Mouse (Mus musculus): ENCODE measurements around the gene Ak5. TPM values are rescaled to one million over a fixed set of nuclear protein-coding genes. Genes with fewer than 3 reads are reported as not detected.

The Ak5 gene
- polyA plus RNA-seq, 1 experiment from 2014 or later: 0.79 TPM

DNA sequence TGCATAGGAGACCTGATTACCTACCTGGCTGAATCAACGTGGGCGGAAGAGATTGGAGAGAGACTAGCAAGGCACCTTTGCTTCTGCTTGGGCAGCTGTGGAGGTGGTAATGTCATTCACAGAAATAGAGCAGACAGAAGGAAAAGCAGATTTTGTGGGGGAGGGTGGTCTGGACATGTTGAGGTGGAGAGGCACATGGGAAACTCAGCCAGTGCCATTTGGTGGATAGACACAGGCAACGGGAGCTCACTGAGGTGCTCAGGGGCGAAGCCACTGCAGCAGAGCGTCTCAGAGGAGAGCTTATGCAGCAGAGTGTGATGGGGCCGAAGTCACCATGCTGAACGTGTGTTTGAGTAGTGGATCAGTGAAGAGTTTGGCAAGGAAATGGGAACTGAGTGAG is 147.1 kb downstream of the Ak5 start:
- H3K27ac ChIP-seq (replicated peaks): no peak overlapping the region
- DNase-seq (ENCODE audit: low spot score): no peak
- no peaks in the 10 kb centered on the region for H3K9me3 ChIP-seq (replicated peaks)
- H3K27me3 ChIP-seq (ENCODE audit: low read depth, poor library complexity, severe bottlenecking): no peaks in the 10 kb centered on the region
- H3K36me3 ChIP-seq: no peaks in the 10 kb centered on the region
- H3K4me3 ChIP-seq: no peak overlapping the region
- WGBS: 90% methylated on average over 7 of the region's 7 CpGs
- H3K4me1 ChIP-seq: peaks cover 11% of the 10 kb centered on the region

DNA sequence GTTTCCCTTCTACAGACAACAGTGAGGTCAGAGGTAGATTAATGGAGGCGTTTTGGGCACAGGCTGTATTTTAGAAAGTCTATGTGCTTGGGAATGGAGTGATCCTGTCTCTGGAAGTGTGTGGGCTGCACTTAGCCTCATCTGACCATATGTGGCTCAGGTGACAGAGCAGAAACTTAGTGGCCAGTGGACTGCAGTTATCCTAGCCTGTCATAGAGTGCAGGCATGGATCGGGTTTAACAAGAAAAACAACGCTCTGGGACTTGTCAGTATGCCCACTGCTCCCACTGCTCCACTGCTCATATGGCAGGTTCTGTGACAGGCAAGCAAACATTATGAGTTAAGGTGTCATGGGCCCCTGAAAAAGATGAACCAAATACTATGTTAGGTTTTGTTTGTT is 148.1 kb downstream of the Ak5 start:
- Histone ChIP-seq H3K4me3 (no peak overlapping the region), H3K36me3 (no peaks in the 10 kb centered on the region), H3K9me3 (replicated peaks) (no peaks in the 10 kb centered on the region), H3K4me1 (peaks cover 21% of the 10 kb centered on the region), H3K27ac (replicated peaks) (no peak overlapping the region), H3K27me3 (ENCODE audit: low read depth, poor library complexity, severe bottlenecking) (no peaks in the 10 kb centered on the region)
- no peak for DNase-seq (ENCODE audit: low spot score)
- 83% methylated on average over 3 of the region's 3 CpGs for WGBS

DNA sequence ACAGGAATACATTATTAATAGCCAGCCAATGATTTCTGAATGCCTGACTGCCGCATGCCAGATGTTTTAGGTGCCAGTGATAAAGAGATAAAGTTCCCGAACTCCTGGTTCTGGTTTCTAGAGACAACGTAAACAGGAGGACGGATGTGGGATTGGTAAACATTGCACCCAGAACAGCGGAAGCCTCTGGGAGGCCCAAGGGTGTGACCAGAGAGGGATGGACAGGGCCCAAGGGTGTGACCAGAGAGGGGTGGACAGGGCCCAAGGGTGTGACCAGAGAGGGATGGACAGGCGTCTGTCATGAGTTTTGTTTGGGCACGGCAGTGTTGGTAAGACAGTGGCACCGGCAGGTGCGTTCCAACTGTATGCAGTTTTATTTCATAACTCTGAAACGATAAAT is 148.6 kb downstream of the Ak5 start:
- no peaks in the 10 kb centered on the region for H3K36me3 ChIP-seq
- H3K27ac ChIP-seq (replicated peaks): no peak overlapping the region
- WGBS: 90% methylated on average over 10 of the region's 10 CpGs
- no peak overlapping the region for H3K4me3 ChIP-seq
- H3K27me3 ChIP-seq (ENCODE audit: low read depth, poor library complexity, severe bottlenecking): no peaks in the 10 kb centered on the region
- DNase-seq (ENCODE audit: low spot score): no peak
- peaks cover 23% of the 10 kb centered on the region for H3K4me1 ChIP-seq
- no peaks in the 10 kb centered on the region for H3K9me3 ChIP-seq (replicated peaks)

DNA sequence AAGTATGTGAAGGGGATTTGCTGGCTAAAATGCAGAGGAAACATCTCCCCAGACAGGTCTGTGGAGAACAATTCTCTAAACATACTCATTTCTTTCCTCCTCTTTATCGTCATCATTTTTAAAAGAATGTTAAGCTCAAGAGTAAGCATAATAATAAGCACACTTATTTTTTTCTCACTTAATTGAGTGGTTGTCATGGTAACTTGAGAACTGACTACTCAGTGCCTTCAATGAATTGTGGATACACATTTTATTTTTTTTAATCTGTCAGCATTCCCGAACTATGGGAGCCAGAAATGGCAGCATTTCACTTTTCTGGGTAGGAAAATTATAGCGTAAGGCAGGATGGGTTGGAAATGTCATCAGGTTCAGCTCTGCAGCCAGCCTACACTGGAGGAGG is 151.6 kb downstream of the Ak5 start:
- Histone ChIP-seq H3K4me3 (no peak overlapping the region), H3K27me3 (ENCODE audit: low read depth, poor library complexity, severe bottlenecking) (no peaks in the 10 kb centered on the region), H3K36me3 (no peaks in the 10 kb centered on the region), H3K9me3 (replicated peaks) (no peaks in the 10 kb centered on the region), H3K4me1 (peaks cover 23% of the 10 kb centered on the region), H3K27ac (replicated peaks) (peak overlapping the region; percentile 57)
- 90% methylated on average over 3 of the region's 3 CpGs for WGBS
- DNase-seq (ENCODE audit: low spot score): no peak

GRCm38 (mm10) chr3:152515959-152516358 is 152.2 kb downstream of the Ak5 start:
- peak; percentile 21 for DNase-seq (ENCODE audit: low spot score)
- H3K36me3 ChIP-seq: no peaks in the 10 kb centered on the region
- no peaks in the 10 kb centered on the region for H3K27me3 ChIP-seq (ENCODE audit: low read depth, poor library complexity, severe bottlenecking)
- H3K27ac ChIP-seq (replicated peaks): peak overlapping the region; percentile 57
- H3K4me3 ChIP-seq: no peak overlapping the region
- 43% methylated on average over 6 of the region's 6 CpGs for WGBS
- no peaks in the 10 kb centered on the region for H3K9me3 ChIP-seq (replicated peaks)
- peaks cover 23% of the 10 kb centered on the region for H3K4me1 ChIP-seq

- DNase-seq (ENCODE audit: low spot score): no peak
- WGBS: 95% methylated on average over 2 of the region's 2 CpGs
- no peak overlapping the region for H3K27ac ChIP-seq (replicated peaks)
- peaks cover 38% of the 10 kb centered on the region for H3K4me1 ChIP-seq
- H3K4me3 ChIP-seq: no peak overlapping the region
- H3K9me3 ChIP-seq (replicated peaks): no peaks in the 10 kb centered on the region
- H3K27me3 ChIP-seq (ENCODE audit: low read depth, poor library complexity, severe bottlenecking): no peaks in the 10 kb centered on the region
- H3K36me3 ChIP-seq: no peaks in the 10 kb centered on the region
Observed at GRCm38 (mm10) chr3:152512517-152512916, 155.6 kb downstream of the Ak5 start.

GRCm38 (mm10) chr3:152509268-152509667 is 158.9 kb downstream of the Ak5 start:
- H3K27me3 ChIP-seq (ENCODE audit: low read depth, poor library complexity, severe bottlenecking): no peaks in the 10 kb centered on the region
- 92% methylated on average over 7 of the region's 7 CpGs for WGBS
- no peaks in the 10 kb centered on the region for H3K36me3 ChIP-seq
- H3K9me3 ChIP-seq (replicated peaks): no peaks in the 10 kb centered on the region
- H3K4me3 ChIP-seq: no peak overlapping the region
- no peak overlapping the region for H3K27ac ChIP-seq (replicated peaks)
- H3K4me1 ChIP-seq: peaks cover 16% of the 10 kb centered on the region
- DNase-seq (ENCODE audit: low spot score): no peak

GRCm38 (mm10) chr3:152508419-152508993 is 159.7 kb downstream of the Ak5 start:
- H3K36me3 ChIP-seq: no peaks in the 10 kb centered on the region
- no peaks in the 10 kb centered on the region for H3K9me3 ChIP-seq (replicated peaks)
- 70% methylated on average over 12 of the region's 12 CpGs for WGBS
- H3K4me1 ChIP-seq: peaks cover 16% of the 10 kb centered on the region
- no peaks in the 10 kb centered on the region for H3K27me3 ChIP-seq (ENCODE audit: low read depth, poor library complexity, severe bottlenecking)
- no peak for DNase-seq (ENCODE audit: low spot score)
- no peak overlapping the region for H3K4me3 ChIP-seq
- H3K27ac ChIP-seq (replicated peaks): no peak overlapping the region

- WGBS: 83% methylated on average over 8 of the region's 8 CpGs
- Histone ChIP-seq H3K27ac (replicated peaks) (no peak overlapping the region), H3K4me1 (peaks cover 16% of the 10 kb centered on the region), H3K9me3 (replicated peaks) (no peaks in the 10 kb centered on the region), H3K27me3 (ENCODE audit: low read depth, poor library complexity, severe bottlenecking) (no peaks in the 10 kb centered on the region), H3K36me3 (no peaks in the 10 kb centered on the region), H3K4me3 (no peak overlapping the region)
- no peak for DNase-seq (ENCODE audit: low spot score)
Observed at GRCm38 (mm10) chr3:152507900-152508299, 160.3 kb downstream of the Ak5 start.

DNA sequence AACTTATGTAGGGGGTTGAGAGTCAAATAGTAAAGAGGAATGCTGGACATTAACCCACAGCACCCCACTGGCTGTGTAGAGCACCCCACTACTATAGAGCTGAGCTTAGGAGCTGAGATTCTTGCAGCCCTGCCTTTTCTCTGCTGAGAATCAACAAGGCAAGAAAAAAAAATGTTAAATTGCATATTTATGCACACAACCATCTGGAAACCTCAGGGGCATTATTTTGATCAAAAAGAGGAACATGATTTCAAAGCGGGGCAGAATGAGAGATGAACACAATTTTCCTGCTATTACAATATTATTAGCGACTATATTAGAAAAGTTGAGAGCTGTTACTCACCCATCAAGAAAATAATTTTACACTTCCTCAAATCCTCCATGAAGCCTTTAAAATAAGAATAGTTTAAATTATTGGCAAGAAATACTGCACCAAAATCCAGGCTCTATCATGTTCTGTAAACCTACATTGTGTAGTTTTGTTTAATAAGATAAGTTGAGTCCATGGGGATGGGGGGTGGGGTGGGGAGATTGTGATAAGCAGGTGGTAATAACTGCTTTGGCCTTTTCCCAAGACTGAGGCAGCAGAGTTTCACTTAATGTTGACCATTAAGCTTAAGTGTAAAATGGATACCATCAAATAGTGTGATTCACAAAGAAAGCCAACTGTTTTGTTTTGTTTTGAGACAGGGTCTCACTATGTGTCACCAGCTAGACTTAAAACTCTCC is 169.0 kb downstream of the Ak5 start:
- no peaks in the 10 kb centered on the region for H3K36me3 ChIP-seq
- no peaks in the 10 kb centered on the region for H3K9me3 ChIP-seq (replicated peaks)
- no peak overlapping the region for H3K4me3 ChIP-seq
- peaks cover 20% of the 10 kb centered on the region for H3K4me1 ChIP-seq
- no peak overlapping the region for H3K27ac ChIP-seq (replicated peaks)
- no peaks in the 10 kb centered on the region for H3K27me3 ChIP-seq (ENCODE audit: low read depth, poor library complexity, severe bottlenecking)
- WGBS: 91% methylated on average over 2 of the region's 2 CpGs
- no peak for DNase-seq (ENCODE audit: low spot score)

GRCm38 (mm10) chr3:152497842-152498241 is 170.3 kb downstream of the Ak5 start:
- WGBS: 90% methylated on average over 2 of the region's 2 CpGs
- H3K4me1 ChIP-seq: peaks cover 20% of the 10 kb centered on the region
- DNase-seq (ENCODE audit: low spot score): no peak

DNA sequence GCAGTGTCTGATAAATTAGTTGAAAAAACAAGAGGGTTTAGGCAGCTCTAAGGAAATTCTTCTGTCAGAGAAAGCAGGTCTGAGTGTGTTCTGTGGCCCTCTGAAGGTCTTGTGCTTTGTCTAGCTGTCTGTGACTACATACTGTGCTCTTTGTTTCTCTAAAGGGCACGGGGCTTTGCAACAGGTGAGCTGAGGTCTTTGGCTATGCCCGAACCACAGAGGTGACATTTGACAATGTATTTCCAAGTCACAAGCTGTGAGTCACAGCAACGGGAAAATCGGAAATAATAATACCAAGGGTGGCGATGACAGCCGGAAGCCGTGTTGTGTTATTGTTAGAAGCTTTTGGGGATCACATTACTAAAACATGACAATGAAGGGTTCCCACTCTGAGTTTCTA is 171.1 kb downstream of the Ak5 start:
- WGBS: 74% methylated on average over 7 of the region's 7 CpGs
- no peak overlapping the region for H3K27ac ChIP-seq (replicated peaks)
- H3K4me1 ChIP-seq: peaks cover 20% of the 10 kb centered on the region
- no peaks in the 10 kb centered on the region for H3K36me3 ChIP-seq
- no peak for DNase-seq (ENCODE audit: low spot score)
- no peaks in the 10 kb centered on the region for H3K9me3 ChIP-seq (replicated peaks)
- no peaks in the 10 kb centered on the region for H3K27me3 ChIP-seq (ENCODE audit: low read depth, poor library complexity, severe bottlenecking)
- no peak overlapping the region for H3K4me3 ChIP-seq

More at GRCm38 (mm10) chr3:152497842-152498241, 170.3 kb downstream of the Ak5 start:
- Histone ChIP-seq H3K27me3 (ENCODE audit: low read depth, poor library complexity, severe bottlenecking) (no peaks in the 10 kb centered on the region), H3K4me3 (no peak overlapping the region), H3K27ac (replicated peaks) (no peak overlapping the region), H3K9me3 (replicated peaks) (no peaks in the 10 kb centered on the region), H3K36me3 (no peaks in the 10 kb centered on the region)

DNA sequence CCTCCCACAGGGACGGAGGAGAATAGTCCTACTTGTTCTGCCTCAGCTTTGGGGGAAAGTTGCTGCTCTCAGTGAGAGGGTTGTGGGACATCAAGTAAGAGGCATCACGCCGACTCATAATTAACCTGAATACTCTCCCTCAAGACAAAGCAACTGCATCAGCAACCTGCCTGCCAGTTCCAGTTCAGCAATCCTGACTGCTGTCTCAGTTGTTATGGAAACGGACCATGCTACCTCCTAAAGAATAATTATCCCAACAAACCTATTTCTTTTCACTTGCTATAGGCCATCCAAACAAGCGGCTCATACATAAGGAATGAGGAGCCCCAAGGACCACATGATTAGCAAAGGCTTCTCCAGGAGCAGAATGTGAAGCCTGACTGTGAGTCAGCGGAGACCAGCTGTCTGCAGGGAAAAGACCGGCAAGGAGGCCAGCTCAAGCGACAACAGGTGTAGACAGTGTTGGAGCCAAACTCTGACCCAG is 172.7 kb downstream of the Ak5 start:
- H3K27me3 ChIP-seq (ENCODE audit: low read depth, poor library complexity, severe bottlenecking): no peaks in the 10 kb centered on the region
- no peak overlapping the region for H3K4me3 ChIP-seq
- no peak for DNase-seq (ENCODE audit: low spot score)
- H3K27ac ChIP-seq (replicated peaks): no peak overlapping the region
- H3K4me1 ChIP-seq: peaks cover 20% of the 10 kb centered on the region
- no peaks in the 10 kb centered on the region for H3K9me3 ChIP-seq (replicated peaks)
- 75% methylated on average over 8 of the region's 8 CpGs for WGBS
- H3K36me3 ChIP-seq: no peaks in the 10 kb centered on the region

Data from midbrain, embryonic 10.5 days (tissue).